Mouse (Mus musculus) lung, embryonic 15.5 days (tissue): ENCODE data around the gene Map3k20. TPM values are rescaled to one million over a fixed set of nuclear protein-coding genes. Genes with fewer than 3 reads are reported as not detected.

Source experiments
- ATAC-seq: fragments of 200-750 bp; cut with Nextera tagmentation; 2 replicates; pipeline ENCODE4 v1.8.0; 2017; ENCODE audit warnings: moderate number of reproducible peaks, borderline replicate concordance; ENCODE audit not compliant: low FRiP score, low TSS enrichment; ENCODE audit errors: extremely low read depth
- H3K27ac ChIP-seq: fragments of 300-500 bp; sonication (generic); 2 replicates; pipeline ENCODE4 v1.5.1; 2015; ENCODE audit warnings: moderate library complexity, mild to moderate bottlenecking, inconsistent platforms
- H3K27me3 ChIP-seq: fragments of 300-500 bp; sonication (generic); 2 replicates; pipeline ENCODE4 v1.6.1; 2015; ENCODE audit warnings: inconsistent platforms
- H3K36me3 ChIP-seq: fragments of 300-500 bp; sonication (generic); 2 replicates; pipeline ENCODE4 v1.6.1; 2015; ENCODE audit warnings: inconsistent platforms
- H3K4me1 ChIP-seq: fragments of 300-500 bp; sonication (generic); 2 replicates; pipeline ENCODE4 v1.6.1; 2015; ENCODE audit warnings: inconsistent platforms
- H3K4me2 ChIP-seq: fragments of 300-500 bp; sonication (generic); 2 replicates; pipeline ENCODE4 v1.6.1; 2015; ENCODE audit warnings: inconsistent platforms, mild to moderate bottlenecking, moderate library complexity
- H3K4me3 ChIP-seq: fragments of 300-500 bp; sonication (generic); 2 replicates; pipeline ENCODE4 v1.5.1; 2015; ENCODE audit warnings: mild to moderate bottlenecking, inconsistent platforms
- H3K9ac ChIP-seq: fragments of 300-500 bp; sonication (generic); 2 replicates; pipeline ENCODE4 v1.6.1; 2015; ENCODE audit warnings: inconsistent platforms
- H3K9me3 ChIP-seq: fragments of 300-500 bp; sonication (generic); 2 replicates; pipeline ENCODE4 v1.6.1; 2016; ENCODE audit warnings: inconsistent platforms
- WGBS: fragments of 180-500 bp; shearing (Covaris S2); methylation state at CpG from one replicate; pipeline ENCODE4 v1.1.7; 2015; 5-methylcytosine and 5-hydroxymethylcytosine counted together
- polyA plus RNA-seq: library from polyadenylated mRNA; unstranded; fragments of >200 nt; fragmentation: Nextera tagmentation; extraction: Ambion mirVana; gene quantifications from 2 replicates; pipeline ENCODE4 v1.2.1, GENCODE M21; 2015

The Map3k20 gene
- polyA plus RNA-seq, 1 experiment from 2014 or later = 30.2 TPM

DNA sequence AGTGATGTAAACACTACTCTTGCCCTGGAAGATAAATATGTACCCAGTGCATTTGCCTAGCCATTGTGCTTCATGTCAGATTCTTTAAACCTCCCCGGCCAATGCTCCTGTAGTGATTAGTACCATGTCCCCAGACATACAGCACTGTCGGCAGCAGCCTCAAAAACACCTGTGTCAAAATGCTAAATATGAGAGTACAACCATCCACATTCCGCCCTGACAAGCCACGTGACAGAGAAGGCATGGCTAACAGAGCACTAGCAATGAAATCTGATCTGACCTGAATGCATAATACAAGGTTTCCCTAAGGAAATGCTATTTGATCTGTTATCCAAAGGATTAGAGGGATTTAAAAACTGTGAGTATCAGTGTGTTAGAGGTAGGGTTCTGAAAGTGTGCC, 105.6 kb downstream of the Map3k20 start:
- no peak overlapping the region for H3K4me3 ChIP-seq
- peaks cover 19% of the 10 kb centered on the region; the same call in 1 of the 2 replicates for H3K4me1 ChIP-seq
- WGBS = 37% methylated on average over 4 of the region's 4 CpGs
- no peak overlapping the region for H3K9ac ChIP-seq
- no peak for ATAC-seq
- H3K9me3 ChIP-seq = no peaks in the 10 kb centered on the region
- no peak overlapping the region for H3K27ac ChIP-seq
- H3K4me2 ChIP-seq = no peak overlapping the region
- no peaks in the 10 kb centered on the region for H3K27me3 ChIP-seq
- H3K36me3 ChIP-seq = peaks cover 9% of the 10 kb centered on the region

DNA sequence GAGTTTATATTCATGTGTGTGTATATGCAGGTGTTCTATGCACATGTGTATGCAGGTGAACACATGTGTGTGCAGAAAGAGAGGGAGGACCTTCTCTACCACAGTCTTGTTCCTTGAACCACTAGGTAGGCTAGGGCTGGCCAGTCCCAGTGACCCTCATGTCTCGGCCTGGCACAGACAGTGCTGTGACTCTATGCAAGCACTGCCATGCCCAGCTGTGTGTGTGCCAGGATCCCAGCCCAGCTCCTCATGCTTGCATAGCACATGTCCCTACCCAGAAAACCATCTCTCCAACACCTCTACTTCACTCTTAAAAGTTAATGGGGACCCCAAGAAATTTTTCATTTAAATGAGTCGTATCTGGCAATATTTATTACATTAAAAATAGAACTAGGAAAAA, 106.3 kb downstream of the Map3k20 start:
- no peak overlapping the region for H3K9ac ChIP-seq
- H3K4me3 ChIP-seq = no peak overlapping the region
- H3K36me3 ChIP-seq = peaks cover 9% of the 10 kb centered on the region
- no peak overlapping the region for H3K27ac ChIP-seq
- peaks cover 19% of the 10 kb centered on the region; the same call in 1 of the 2 replicates for H3K4me1 ChIP-seq
- H3K4me2 ChIP-seq = no peak overlapping the region
- no peak for ATAC-seq
- WGBS = 88% methylated on average over 2 of the region's 2 CpGs
- no peaks in the 10 kb centered on the region for H3K27me3 ChIP-seq
- no peaks in the 10 kb centered on the region for H3K9me3 ChIP-seq

GRCm38 (mm10) chr2:72392316-72392715, 106.9 kb downstream of the Map3k20 start:
- Histone ChIP-seq H3K4me3 (no peak overlapping the region), H3K4me1 (peaks cover 19% of the 10 kb centered on the region; the same call in 1 of the 2 replicates), H3K9ac (no peak overlapping the region), H3K27ac (no peak overlapping the region), H3K27me3 (no peaks in the 10 kb centered on the region), H3K9me3 (no peaks in the 10 kb centered on the region), H3K36me3 (peaks cover 9% of the 10 kb centered on the region), H3K4me2 (no peak overlapping the region)
- WGBS = 30% methylated on average over 4 of the region's 4 CpGs
- no peak for ATAC-seq

DNA sequence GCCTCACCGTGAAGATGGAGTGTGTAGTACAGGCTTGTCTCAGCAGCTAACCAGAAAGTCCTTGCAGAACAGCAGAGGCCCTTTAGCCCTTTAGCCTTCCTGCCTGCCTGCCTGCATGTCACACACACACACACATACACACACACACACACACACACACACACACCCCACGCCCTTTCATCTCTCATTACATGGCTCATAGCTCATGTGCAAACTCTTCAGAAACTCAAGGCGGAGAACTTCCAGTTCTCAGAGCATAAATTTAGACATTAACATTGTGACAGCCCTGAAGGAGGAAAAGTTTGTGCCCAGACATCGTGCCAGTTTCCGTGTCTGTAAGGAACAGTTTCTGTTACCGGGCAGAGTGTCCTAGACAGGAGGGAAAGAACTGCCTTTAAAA, 111.5 kb downstream of the Map3k20 start:
- Histone ChIP-seq H3K36me3 (peaks cover 9% of the 10 kb centered on the region), H3K4me2 (no peak overlapping the region), H3K9me3 (no peaks in the 10 kb centered on the region), H3K4me3 (no peak overlapping the region), H3K27ac (no peak overlapping the region), H3K27me3 (no peaks in the 10 kb centered on the region), H3K9ac (no peak overlapping the region), H3K4me1 (peaks cover 7% of the 10 kb centered on the region; the same call in 1 of the 2 replicates)
- no peak for ATAC-seq
- WGBS = 87% methylated on average over 6 of the region's 6 CpGs

DNA sequence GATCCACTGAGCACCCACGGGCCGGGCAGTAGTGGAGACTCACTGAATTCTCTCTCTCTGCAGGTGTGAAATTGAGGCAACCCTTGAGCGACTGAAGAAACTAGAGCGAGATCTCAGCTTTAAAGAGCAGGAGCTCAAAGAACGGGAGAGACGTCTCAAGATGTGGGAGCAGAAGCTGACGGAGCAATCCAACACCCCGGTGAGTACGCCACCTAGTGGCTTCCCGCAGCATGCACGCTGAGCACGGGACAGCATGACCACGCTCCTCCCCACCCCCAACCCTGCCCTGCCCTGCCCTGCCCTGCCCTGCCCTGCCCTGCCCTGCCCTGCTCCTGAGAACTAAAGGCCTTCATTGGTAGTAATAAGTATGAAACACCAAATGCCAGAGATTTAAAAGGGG, 112.8 kb downstream of the Map3k20 start:
- H3K9ac ChIP-seq = no peak overlapping the region
- WGBS = 27% methylated on average over 13 of the region's 13 CpGs
- no peaks in the 10 kb centered on the region for H3K4me1 ChIP-seq
- peak; percentile 42; the same call in 1 of the 2 replicates for ATAC-seq
- H3K9me3 ChIP-seq = no peaks in the 10 kb centered on the region
- peaks cover 9% of the 10 kb centered on the region for H3K36me3 ChIP-seq
- no peaks in the 10 kb centered on the region for H3K27me3 ChIP-seq
- H3K4me2 ChIP-seq = no peak overlapping the region
- H3K27ac ChIP-seq = no peak overlapping the region
- H3K4me3 ChIP-seq = no peak overlapping the region

DNA sequence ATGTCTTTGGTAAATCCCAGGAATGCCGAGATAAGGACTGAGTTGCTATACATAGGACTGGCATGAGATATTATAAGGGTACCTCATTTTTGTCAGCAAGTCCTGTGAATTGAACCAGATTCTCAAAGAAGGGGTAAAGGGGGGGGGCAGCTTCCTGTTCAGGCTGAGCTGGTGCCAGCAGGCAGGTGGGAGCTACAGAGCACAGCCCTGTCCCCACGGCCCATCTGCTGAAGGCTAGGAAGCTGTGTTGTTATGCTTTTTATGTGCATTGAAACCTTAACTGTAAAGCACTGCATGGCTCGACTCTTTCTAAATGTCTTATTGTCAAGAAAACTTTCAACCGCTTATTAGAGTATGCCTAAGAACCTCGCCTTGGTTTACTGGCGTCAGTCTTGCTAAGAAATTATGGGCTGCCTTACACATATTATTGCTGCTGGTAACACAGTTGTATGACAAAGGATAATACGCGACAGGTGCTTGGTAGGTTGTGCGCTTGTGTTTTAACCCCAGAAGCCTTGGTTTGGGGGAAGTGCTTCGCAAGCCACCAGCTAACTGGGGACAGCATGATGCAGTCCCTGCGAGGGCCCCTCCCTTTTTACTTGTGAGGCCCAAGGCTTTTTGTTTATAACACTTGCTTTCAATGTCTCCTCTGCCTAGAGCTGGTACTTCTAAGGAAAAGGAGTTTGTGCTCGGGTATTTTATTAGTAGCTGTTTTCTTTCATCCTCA, 114.2 kb downstream of the Map3k20 start:
- H3K4me2 ChIP-seq = no peak overlapping the region
- H3K27ac ChIP-seq = no peak overlapping the region
- H3K27me3 ChIP-seq = no peaks in the 10 kb centered on the region
- H3K9ac ChIP-seq = no peak overlapping the region
- H3K4me3 ChIP-seq = no peak overlapping the region
- 81% methylated on average over 12 of the region's 12 CpGs for WGBS
- no peaks in the 10 kb centered on the region for H3K9me3 ChIP-seq
- peaks cover 13% of the 10 kb centered on the region for H3K36me3 ChIP-seq
- no peak for ATAC-seq
- H3K4me1 ChIP-seq = no peaks in the 10 kb centered on the region

DNA sequence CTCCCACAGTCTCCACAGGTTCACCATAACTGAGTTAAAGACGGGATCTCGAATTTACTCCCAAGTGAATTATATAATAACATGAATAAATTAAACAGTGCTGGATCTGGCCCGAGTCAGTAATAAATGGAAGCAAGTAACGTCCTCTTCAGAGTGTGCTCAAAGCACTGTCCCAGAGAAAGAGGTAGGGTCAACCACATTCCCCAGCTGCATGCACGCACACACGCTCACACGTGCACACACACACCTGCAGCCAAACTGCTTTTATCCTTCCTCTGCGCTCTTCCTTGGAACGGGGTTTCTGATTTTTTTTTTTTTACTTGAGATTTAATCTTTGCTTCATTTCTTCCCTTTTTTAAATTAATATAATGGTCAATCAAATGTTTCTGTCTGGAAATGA, 115.9 kb downstream of the Map3k20 start:
- no peak overlapping the region for H3K9ac ChIP-seq
- 0 out of 2 replicates have a peak, but pooled peaks cover 5% of the 10 kb centered on the region for H3K36me3 ChIP-seq
- H3K4me2 ChIP-seq = no peak overlapping the region
- no peak overlapping the region for H3K27ac ChIP-seq
- ATAC-seq = no peak
- 86% methylated on average over 9 of the region's 9 CpGs for WGBS
- H3K4me3 ChIP-seq = no peak overlapping the region
- no peaks in the 10 kb centered on the region for H3K4me1 ChIP-seq
- no peaks in the 10 kb centered on the region for H3K9me3 ChIP-seq
- no peaks in the 10 kb centered on the region for H3K27me3 ChIP-seq

GRCm38 (mm10) chr2:72405621-72406555, 120.5 kb downstream of the Map3k20 start:
- no peak overlapping the region for H3K4me3 ChIP-seq
- no peaks in the 10 kb centered on the region for H3K27me3 ChIP-seq
- ATAC-seq = no peak
- H3K4me2 ChIP-seq = no peak overlapping the region
- H3K9me3 ChIP-seq = no peaks in the 10 kb centered on the region
- 82% methylated on average over 12 of the region's 12 CpGs for WGBS
- H3K36me3 ChIP-seq = 0 out of 2 replicates have a peak, but pooled peaks cover 5% of the 10 kb centered on the region
- H3K9ac ChIP-seq = no peak overlapping the region
- H3K27ac ChIP-seq = no peak overlapping the region
- H3K4me1 ChIP-seq = peaks cover 8% of the 10 kb centered on the region; the same call in 1 of the 2 replicates

- Histone ChIP-seq H3K27ac (no peak overlapping the region), H3K9ac (no peak overlapping the region), H3K9me3 (no peaks in the 10 kb centered on the region), H3K27me3 (no peaks in the 10 kb centered on the region), H3K4me2 (no peak overlapping the region), H3K36me3 (0 out of 2 replicates have a peak, but pooled peaks cover 5% of the 10 kb centered on the region), H3K4me3 (no peak overlapping the region), H3K4me1 (peaks cover 8% of the 10 kb centered on the region; the same call in 1 of the 2 replicates)
- WGBS = 47% methylated on average over 10 of the region's 10 CpGs
- ATAC-seq = no peak
These were observed 121.3 kb downstream of the Map3k20 start for GRCm38 (mm10) chr2:72406701-72407100.

GRCm38 (mm10) chr2:72407341-72408092, 122.1 kb downstream of the Map3k20 start:
- peaks cover 8% of the 10 kb centered on the region; the same call in 1 of the 2 replicates for H3K4me1 ChIP-seq
- no peaks in the 10 kb centered on the region for H3K9me3 ChIP-seq
- WGBS = 55% methylated on average over 17 of the region's 17 CpGs
- no peak overlapping the region for H3K9ac ChIP-seq
- no peak overlapping the region for H3K27ac ChIP-seq
- H3K27me3 ChIP-seq = no peaks in the 10 kb centered on the region
- no peak overlapping the region for H3K4me3 ChIP-seq
- 0 out of 2 replicates have a peak, but pooled peaks cover 5% of the 10 kb centered on the region for H3K36me3 ChIP-seq
- ATAC-seq = no peak
- H3K4me2 ChIP-seq = no peak overlapping the region

DNA sequence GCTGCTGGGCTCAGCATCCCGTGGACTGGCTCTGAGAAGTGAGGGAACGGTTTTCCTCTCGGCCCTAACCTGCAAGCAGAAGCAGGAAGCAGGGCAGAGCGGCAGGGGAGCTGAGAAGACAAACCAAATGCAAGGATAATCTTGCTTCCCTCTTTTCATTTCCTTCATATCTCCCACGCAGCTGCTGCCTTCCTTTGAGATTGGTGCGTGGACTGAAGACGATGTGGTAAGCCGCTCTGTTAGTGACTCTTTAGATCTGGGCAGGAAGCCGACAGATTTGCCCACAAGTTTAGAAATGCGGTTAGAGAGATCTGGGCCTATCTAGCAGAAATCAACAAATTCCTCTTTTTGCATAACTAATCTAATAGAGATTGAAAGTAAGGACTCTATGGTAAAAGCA, 124.5 kb downstream of the Map3k20 start:
- H3K4me3 ChIP-seq = no peak overlapping the region
- no peak for ATAC-seq
- no peak overlapping the region for H3K9ac ChIP-seq
- H3K27ac ChIP-seq = no peak overlapping the region
- no peaks in the 10 kb centered on the region for H3K27me3 ChIP-seq
- no peaks in the 10 kb centered on the region for H3K36me3 ChIP-seq
- H3K4me1 ChIP-seq = peaks cover 8% of the 10 kb centered on the region; the same call in 1 of the 2 replicates
- H3K4me2 ChIP-seq = no peak overlapping the region
- WGBS = 64% methylated on average over 10 of the region's 10 CpGs
- H3K9me3 ChIP-seq = no peaks in the 10 kb centered on the region
